ENCODE assay signal across 21 mouse cellular contexts in the genomic region with DNA sequence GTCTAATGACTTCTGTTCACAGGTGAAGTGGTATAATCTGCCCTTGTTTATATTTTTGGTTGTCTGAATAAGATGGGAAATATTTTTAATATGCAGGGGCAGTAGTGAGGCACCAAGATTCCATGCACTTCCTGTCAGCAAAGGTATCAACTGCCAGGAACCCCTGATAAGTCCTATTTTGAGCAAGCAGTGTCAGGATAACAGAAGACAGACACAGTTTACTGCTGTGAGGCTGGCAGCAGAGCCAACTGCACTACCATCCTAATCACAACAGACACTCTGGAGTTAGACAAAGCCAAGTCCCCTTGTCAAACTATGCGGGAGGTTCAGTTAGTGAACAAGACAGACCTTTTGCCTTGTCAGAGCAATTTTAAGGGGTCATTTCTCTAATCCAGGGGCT. TPM values are rescaled to one million over a fixed set of nuclear protein-coding genes. Genes with fewer than 3 reads are reported as not detected.
DNase-seq lines count a peak whose midpoint lies in the region; ATAC-seq and TF ChIP-seq lines count a peak whose summit lies in the region.
"Had no signal": no experiment of that assay in that cellular context is flagged by ENCODE, and none has a peak within 500 bp of the region (broad histone marks: within the 10 kb centered on the region; RNA-seq: fewer than 3 reads in every experiment).

No protein-coding gene starts in this region.

- H3K4me2 ChIP-seq in heart, embryonic 13.5 days: peak overlapping the region; percentile 18; the same call in 1 of the 2 replicates
- no peak overlapping the region for H3K4me2 ChIP-seq in kidney, embryonic 15.5 days
- H3K4me2 ChIP-seq: hindbrain, embryonic 14.5 days; liver, embryonic 11.5 days; neural tube, embryonic 15.5 days had no signal

- no peaks in the 10 kb centered on the region for H3K27me3 ChIP-seq in heart, embryonic 13.5 days (replicated peaks)
- no peaks in the 10 kb centered on the region for H3K27me3 ChIP-seq in thymus, adult 2 months (ENCODE audit: control insufficient read depth, insufficient read depth, low read length)
- H3K27me3 ChIP-seq in kidney, embryonic 15.5 days: no peaks in the 10 kb centered on the region
- H3K27me3 ChIP-seq: neural tube, embryonic 15.5 days; Patski had no signal

- H3K4me3 ChIP-seq in heart, embryonic 13.5 days: no peak overlapping the region
- no peak overlapping the region for H3K4me3 ChIP-seq in thymus, adult 2 months (ENCODE audit: control insufficient read depth, insufficient read depth, low read length)
- H3K4me3 ChIP-seq in kidney, embryonic 15.5 days (replicated peaks): no peak overlapping the region
- H3K4me3 ChIP-seq: neural tube, embryonic 15.5 days had no signal

- peaks cover 60% of the 10 kb centered on the region for H3K4me1 ChIP-seq in heart, embryonic 13.5 days
- H3K4me1 ChIP-seq in thymus, adult 2 months (replicated peaks; ENCODE audit: control insufficient read depth, insufficient read depth, low read length): no peaks in the 10 kb centered on the region
- H3K4me1 ChIP-seq in kidney, embryonic 15.5 days: peaks cover 7% of the 10 kb centered on the region; the same call in 1 of the 2 replicates

- DNase-seq in cerebellum, postnatal 10 days: peak; percentile 72 to 80
- DNase-seq in heart, adult 18-20 months: peak; percentile 52 to 85
- DNase-seq in heart, postnatal 25 days (ENCODE audit: low spot score): peak; percentile 7
- no peak for DNase-seq in thymus, adult 2 months
- DNase-seq in gastrocnemius, adult 18-20 months (ENCODE audit: low spot score): no peak
- DNase-seq: adrenal gland, postnatal 14 days; gastrocnemius, postnatal 36 days; kidney, adult 8-10 months; kidney, postnatal 25 days; lung, adult 18-20 months; right cerebral cortex, postnatal 14 days; spleen, adult 18-20 months; thymus, postnatal 36 days had no signal

- no peaks in the 10 kb centered on the region for H3K9me3 ChIP-seq in heart, embryonic 13.5 days
- no peaks in the 10 kb centered on the region for H3K9me3 ChIP-seq in kidney, embryonic 15.5 days (replicated peaks)
- H3K9me3 ChIP-seq: neural tube, embryonic 15.5 days had no signal

- TF ChIP-seq POLR2A in thymus, adult 2 months (IDR thresholded peaks at IDR 0.05; ENCODE audit: control insufficient read depth, extremely low read depth, insufficient read depth, low read length, poor library complexity): no peak

- no peak for TF ChIP-seq CTCF in thymus, adult 2 months (IDR thresholded peaks at IDR 0.05; ENCODE audit: borderline replicate concordance, control insufficient read depth, extremely low read depth, insufficient read depth, low read length, poor library complexity)

- ATAC-seq in cerebellum, adult (ENCODE audit: insufficient number of reproducible peaks, low FRiP score, low TSS enrichment): no peak
- no peak for ATAC-seq in heart, embryonic 13.5 days (ENCODE audit: extremely low read depth, insufficient number of reproducible peaks, low FRiP score, low TSS enrichment)
- no peak for ATAC-seq in kidney, embryonic 15.5 days (replicated peaks; ENCODE audit: low FRiP score)
- ATAC-seq: midbrain, embryonic 16.5 days; Patski had no signal

- peak overlapping the region; percentile 47 for H3K9ac ChIP-seq in heart, embryonic 13.5 days
- no peak overlapping the region for H3K9ac ChIP-seq in kidney, embryonic 15.5 days
- H3K9ac ChIP-seq: hindbrain, embryonic 14.5 days; neural tube, embryonic 15.5 days had no signal

- H3K27ac ChIP-seq in heart, embryonic 13.5 days (replicated peaks): peak overlapping the region; percentile 93
- no peak overlapping the region for H3K27ac ChIP-seq in thymus, adult 2 months (ENCODE audit: control insufficient read depth, insufficient read depth, low read length)
- no peak overlapping the region for H3K27ac ChIP-seq in kidney, embryonic 15.5 days
- H3K27ac ChIP-seq: hindbrain, embryonic 14.5 days; neural tube, embryonic 15.5 days had no signal

- intact Hi-C loops in heart, postnatal 25 days (cut with DNase I): no loop called here

- H3K36me3 ChIP-seq in heart, embryonic 13.5 days: peaks cover 51% of the 10 kb centered on the region
- H3K36me3 ChIP-seq in thymus, adult 2 months (ENCODE audit: control insufficient read depth, insufficient read depth, low read length): no peaks in the 10 kb centered on the region
- H3K36me3 ChIP-seq in kidney, embryonic 15.5 days: no peaks in the 10 kb centered on the region; the same call in 1 of the 2 replicates
- H3K36me3 ChIP-seq: neural tube, embryonic 15.5 days had no signal

- WGBS in heart, embryonic 13.5 days: 18% methylated on average over 1 of the region's 1 CpGs
- WGBS in thymus, adult 2 months: 98% methylated on average over 1 of the region's 1 CpGs
- WGBS in kidney, embryonic 15.5 days: 81% methylated on average over 1 of the region's 1 CpGs

RNA-seq across cellular contexts. Expression of a gene that starts 43.6 kb away (rescaled TPM):
- 100 to 1,000 TPM; 139 to 143 TPM for total RNA-seq in heart, adult 18-20 months (2021)
- polyA plus RNA-seq in heart, embryonic 13.5 days (2015; fragmentation: Nextera tagmentation; extraction: Ambion mirVana): 108 and 111 TPM in 2 replicates
- 100 to 1,000 TPM; 137 to 142 TPM for total RNA-seq in heart, postnatal 25 days (2021)
- polyA plus RNA-seq in thymus, adult 2 months (2012; rRNA removed): 1.2 and 4.5 TPM in 2 replicates
- 1 to 10 TPM; 3.6 to 5.7 TPM for total RNA-seq in gastrocnemius, adult 18-20 months (2021)
- polyA plus RNA-seq in kidney, embryonic 15.5 days (2015; fragmentation: Nextera tagmentation; extraction: Ambion mirVana): 10.1 and 11.0 TPM in 2 replicates

RNA-seq across cellular contexts. Expression of a gene that starts 46.1 kb away (rescaled TPM):
- total RNA-seq in heart, adult 18-20 months (2021): 10 to 100 TPM; 38.7 to 44.5 TPM
- polyA plus RNA-seq in heart, embryonic 13.5 days (2015; fragmentation: Nextera tagmentation; extraction: Ambion mirVana): 39.2 and 42.8 TPM in 2 replicates
- total RNA-seq in heart, postnatal 25 days (2021): 10 to 100 TPM; 31.0 to 36.4 TPM
- 33.8 and 41.6 TPM in 2 replicates for polyA plus RNA-seq in thymus, adult 2 months (2012; rRNA removed)
- total RNA-seq in gastrocnemius, adult 18-20 months (2021): 10 to 100 TPM; 19.8 to 20.2 TPM
- polyA plus RNA-seq in kidney, embryonic 15.5 days (2015; fragmentation: Nextera tagmentation; extraction: Ambion mirVana): 41.4 and 43.6 TPM in 2 replicates

Comparison
In these comparisons a context has a peak if more than half of its experiments do, and no peak if none do; other contexts are left out.
1. DNase-seq: peak in cerebellum, postnatal 10 days (2 of 2), heart, adult 18-20 months (2 of 2) and heart, postnatal 25 days (single experiment); none in thymus, adult 2 months (single experiment) and gastrocnemius, adult 18-20 months (single experiment).
2. RNA of a gene that starts 43.6 kb away (total RNA-seq): 139 to 143 TPM in heart, adult 18-20 months and 137 to 142 TPM in heart, postnatal 25 days; 3.6 to 5.7 TPM in gastrocnemius, adult 18-20 months; every median in the first group is over 10 times any median in the second.